Mouse (Mus musculus): ENCODE measurements around the gene Armc2. TPM values are rescaled to one million over a fixed set of nuclear protein-coding genes. Genes with fewer than 3 reads are reported as not detected.

The Armc2 gene
- polyA plus RNA-seq, 1 experiment from 2014 or later, result 3.5 TPM

DNA sequence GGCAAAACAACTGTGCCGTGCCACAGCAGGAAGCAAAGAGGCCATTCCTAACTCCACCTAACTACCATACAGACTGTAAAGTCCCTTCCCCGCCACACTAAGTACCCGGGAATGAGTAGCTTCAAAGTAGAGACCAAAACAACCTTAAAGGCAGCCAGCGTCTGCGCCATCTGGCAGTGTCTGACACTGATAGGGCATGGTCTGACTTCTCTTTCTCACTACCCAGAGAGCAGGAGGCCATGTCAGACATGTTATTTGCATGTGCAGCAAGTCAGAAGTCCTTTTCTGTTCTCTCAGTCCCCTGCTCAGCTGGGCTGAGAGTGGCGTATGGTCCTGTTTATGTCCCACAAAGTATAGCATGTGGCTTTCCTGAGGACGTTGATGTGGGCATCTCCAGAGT lies 23.8 kb upstream of the Armc2 start:
- no peaks in the 10 kb centered on the region for H3K36me3 ChIP-seq
- WGBS, result 63% methylated on average over 7 of the region's 7 CpGs
- no peaks in the 10 kb centered on the region; the same call in 1 of the 2 replicates for H3K27me3 ChIP-seq (ENCODE audit: insufficient read depth, poor library complexity, severe bottlenecking)
- no peak for DNase-seq (ENCODE audit: low spot score)
- no peak overlapping the region for H3K4me3 ChIP-seq
- no peaks in the 10 kb centered on the region for H3K9me3 ChIP-seq
- peak overlapping the region; percentile 23; the same call in 1 of the 2 replicates for H3K27ac ChIP-seq
- peaks cover 30% of the 10 kb centered on the region for H3K4me1 ChIP-seq (replicated peaks)

DNA sequence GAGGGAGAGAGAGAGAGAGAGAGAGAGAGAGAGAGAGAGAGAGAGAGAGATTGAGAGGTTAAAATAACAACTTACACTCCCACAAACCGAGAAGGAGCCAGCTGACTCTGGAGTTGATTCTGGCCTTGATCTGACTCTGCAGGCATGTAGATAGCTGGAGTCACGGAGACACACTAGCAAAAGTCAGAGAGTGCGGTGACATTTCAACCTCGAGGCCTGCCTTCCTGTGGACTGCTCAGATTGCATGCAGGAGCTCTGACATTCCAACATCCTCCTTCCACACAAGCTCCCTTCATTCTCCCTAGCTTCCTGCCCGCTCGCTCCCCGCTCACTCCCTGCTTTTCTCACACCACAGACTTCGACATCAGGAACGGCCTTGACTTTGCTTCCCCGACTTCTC lies 20.3 kb upstream of the Armc2 start:
- peak; percentile 38 for DNase-seq (ENCODE audit: low spot score)
- 51% methylated on average over 10 of the region's 10 CpGs for WGBS
- no peak overlapping the region for H3K4me3 ChIP-seq
- H3K9me3 ChIP-seq, result no peaks in the 10 kb centered on the region
- no peak overlapping the region for H3K27ac ChIP-seq
- H3K27me3 ChIP-seq (ENCODE audit: insufficient read depth, poor library complexity, severe bottlenecking), result peaks cover 14% of the 10 kb centered on the region; the same call in 1 of the 2 replicates
- H3K4me1 ChIP-seq (replicated peaks), result peaks cover 34% of the 10 kb centered on the region
- no peaks in the 10 kb centered on the region for H3K36me3 ChIP-seq

DNA sequence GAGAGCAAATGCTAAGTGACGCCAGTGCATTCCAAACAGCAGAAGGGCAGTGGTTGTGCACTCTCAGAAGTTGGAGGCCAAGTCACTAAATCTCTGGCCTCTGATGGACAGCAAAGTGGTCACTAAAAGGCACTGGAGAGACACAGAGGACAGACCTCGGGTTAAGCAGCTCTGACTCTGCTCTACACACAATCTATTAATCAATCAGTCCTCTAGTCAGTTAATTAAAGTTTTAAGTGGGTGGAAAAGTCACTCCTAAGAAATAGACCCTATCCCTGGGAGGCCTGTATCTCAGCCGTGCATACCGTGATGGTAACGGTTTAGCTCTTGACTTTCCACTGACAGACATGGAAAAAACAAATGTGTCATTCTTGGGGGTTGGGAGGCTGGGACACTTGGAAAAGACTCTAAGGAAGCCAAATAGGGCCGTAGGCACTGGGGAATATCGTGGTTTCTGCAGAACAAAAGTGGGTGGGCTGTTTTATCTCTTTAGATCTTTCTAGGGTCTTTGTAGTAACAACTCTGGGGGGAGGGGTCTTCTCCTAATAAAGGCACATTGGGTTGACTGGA lies 19.1 kb upstream of the Armc2 start:
- no peak overlapping the region for H3K27ac ChIP-seq

DNA sequence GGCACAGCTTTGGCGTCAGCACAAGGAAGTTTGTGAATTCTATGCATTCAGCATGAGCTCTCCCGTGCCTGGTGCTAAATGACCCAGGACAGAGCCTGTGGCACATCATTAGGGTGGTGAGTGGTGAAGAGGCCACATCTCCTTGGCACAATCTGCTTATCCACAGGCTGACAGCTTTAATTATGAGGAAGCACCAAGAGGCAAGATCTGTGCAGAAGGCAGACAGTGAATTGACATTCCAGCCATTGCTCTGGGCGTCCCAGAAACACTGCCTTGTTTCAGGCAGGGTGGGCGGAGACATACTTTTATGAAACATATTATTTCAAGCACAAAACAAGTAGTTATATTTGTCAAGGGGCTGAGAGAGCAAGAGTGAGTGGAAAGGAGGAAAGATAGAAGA lies 18.6 kb upstream of the Armc2 start:
- DNase-seq (ENCODE audit: low spot score), result no peak
- Histone ChIP-seq H3K27me3 (ENCODE audit: insufficient read depth, poor library complexity, severe bottlenecking) (peaks cover 14% of the 10 kb centered on the region; the same call in 1 of the 2 replicates), H3K4me1 (replicated peaks) (peaks cover 20% of the 10 kb centered on the region), H3K4me3 (no peak overlapping the region), H3K36me3 (no peaks in the 10 kb centered on the region), H3K27ac (no peak overlapping the region), H3K9me3 (no peaks in the 10 kb centered on the region)
- WGBS, result 60% methylated on average over 4 of the region's 4 CpGs

More for the DNA sequence above, 19.1 kb upstream of the Armc2 start:
- Histone ChIP-seq H3K9me3 (no peaks in the 10 kb centered on the region), H3K36me3 (no peaks in the 10 kb centered on the region), H3K4me3 (no peak overlapping the region), H3K27me3 (ENCODE audit: insufficient read depth, poor library complexity, severe bottlenecking) (peaks cover 14% of the 10 kb centered on the region; the same call in 1 of the 2 replicates), H3K4me1 (replicated peaks) (peaks cover 25% of the 10 kb centered on the region)
- no peak for DNase-seq (ENCODE audit: low spot score)
- WGBS, result 61% methylated on average over 7 of the region's 7 CpGs

DNA sequence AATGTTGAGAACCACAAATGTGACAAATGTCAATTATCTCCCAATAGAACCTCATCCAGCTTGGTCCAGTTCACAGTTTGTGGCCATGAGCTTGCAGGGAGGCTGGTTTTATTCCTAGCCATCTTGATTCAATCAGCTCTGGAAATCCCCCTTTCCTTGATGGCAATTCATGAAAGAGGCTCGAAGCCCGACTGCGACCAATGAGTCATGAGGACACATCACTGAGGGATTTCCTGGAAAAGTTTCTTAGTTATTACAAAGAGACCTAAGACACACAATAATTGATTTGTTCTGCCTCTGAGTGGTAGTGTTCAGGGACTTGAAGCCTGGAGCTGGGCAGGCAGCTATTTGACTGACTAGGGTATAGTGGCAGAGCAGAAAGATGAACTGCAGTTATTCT lies 15.3 kb upstream of the Armc2 start:
- WGBS, result 41% methylated on average over 3 of the region's 3 CpGs
- no peak overlapping the region for H3K27ac ChIP-seq
- no peak for DNase-seq (ENCODE audit: low spot score)
- no peaks in the 10 kb centered on the region for H3K9me3 ChIP-seq
- peaks cover 19% of the 10 kb centered on the region; the same call in 1 of the 2 replicates for H3K27me3 ChIP-seq (ENCODE audit: insufficient read depth, poor library complexity, severe bottlenecking)
- peaks cover 24% of the 10 kb centered on the region for H3K4me1 ChIP-seq (replicated peaks)
- H3K4me3 ChIP-seq, result no peak overlapping the region
- no peaks in the 10 kb centered on the region for H3K36me3 ChIP-seq

DNA sequence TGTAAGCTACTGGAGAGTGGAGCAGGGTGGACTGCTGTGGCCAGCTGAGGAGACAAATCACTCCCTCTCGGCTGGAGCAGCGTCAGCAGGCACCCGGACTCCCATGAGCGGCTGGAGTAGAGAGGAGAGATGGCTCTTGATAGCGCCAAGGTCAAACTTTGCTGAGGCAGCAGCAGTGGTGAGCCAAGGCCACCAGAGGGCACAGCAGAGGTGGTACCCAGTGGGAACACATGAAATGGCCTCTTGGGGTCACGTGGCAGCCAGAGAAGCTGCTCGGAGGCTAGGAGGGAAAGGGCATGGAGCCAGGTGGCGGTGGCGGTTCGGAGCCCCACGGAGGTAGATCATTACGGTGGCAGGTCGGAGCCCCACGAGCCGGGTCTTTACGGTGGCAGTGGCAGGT lies 12.8 kb upstream of the Armc2 start:
- peaks cover 14% of the 10 kb centered on the region; the same call in 1 of the 2 replicates for H3K27me3 ChIP-seq (ENCODE audit: insufficient read depth, poor library complexity, severe bottlenecking)
- H3K4me1 ChIP-seq (replicated peaks), result peaks cover 10% of the 10 kb centered on the region
- peak overlapping the region; percentile 67 for H3K27ac ChIP-seq
- H3K4me3 ChIP-seq, result peak overlapping the region; percentile 34
- no peaks in the 10 kb centered on the region for H3K9me3 ChIP-seq
- DNase-seq (ENCODE audit: low spot score), result peak; percentile 77
- 16% methylated on average over 16 of the region's 16 CpGs for WGBS
- H3K36me3 ChIP-seq, result no peaks in the 10 kb centered on the region

DNA sequence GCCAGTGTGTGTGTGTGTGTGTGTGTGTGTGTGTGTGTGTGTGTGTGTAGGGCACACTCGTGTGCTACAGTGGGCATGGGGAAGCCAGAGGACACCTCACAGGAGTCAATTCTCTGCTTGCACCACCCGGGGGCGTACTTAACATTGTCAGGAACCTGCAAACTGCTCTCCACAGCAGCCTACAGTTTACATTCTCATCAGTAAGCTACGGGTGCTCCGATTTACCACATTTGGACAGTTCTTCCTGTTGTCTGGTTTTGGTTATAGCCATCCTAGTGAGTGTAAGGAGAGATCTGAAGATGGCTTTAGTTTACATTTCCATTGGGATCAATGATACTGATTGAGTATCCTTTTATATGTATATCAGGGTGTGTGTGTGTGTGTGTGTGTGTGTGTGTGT lies 11.3 kb upstream of the Armc2 start:
- Histone ChIP-seq H3K4me1 (replicated peaks) (peaks cover 10% of the 10 kb centered on the region), H3K27ac (no peak overlapping the region), H3K9me3 (no peaks in the 10 kb centered on the region), H3K36me3 (no peaks in the 10 kb centered on the region), H3K27me3 (ENCODE audit: insufficient read depth, poor library complexity, severe bottlenecking) (peaks cover 13% of the 10 kb centered on the region; the same call in 1 of the 2 replicates), H3K4me3 (no peak overlapping the region)
- no peak for DNase-seq (ENCODE audit: low spot score)
- 74% methylated on average over 5 of the region's 5 CpGs for WGBS

DNA sequence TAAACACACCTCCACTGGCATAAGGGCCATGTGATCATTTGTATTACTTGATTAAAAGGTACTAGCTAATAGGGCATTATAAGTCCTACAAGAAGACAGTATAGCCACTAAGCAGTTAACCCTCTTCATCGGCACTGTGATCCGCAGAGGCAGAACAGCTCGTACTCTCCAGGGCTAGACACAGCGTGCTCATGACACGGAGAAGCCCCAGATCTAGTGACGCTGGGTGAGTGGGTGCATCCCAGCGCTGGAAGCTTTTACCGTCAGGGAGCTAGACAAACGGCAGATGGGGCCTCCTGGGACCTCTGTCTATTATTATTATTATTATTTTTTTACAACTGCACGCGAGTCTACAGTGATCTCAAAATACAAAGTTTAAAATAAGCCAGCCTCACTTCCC lies 9.1 kb upstream of the Armc2 start:
- Histone ChIP-seq H3K4me1 (replicated peaks) (peaks cover 10% of the 10 kb centered on the region), H3K4me3 (no peak overlapping the region), H3K9me3 (no peaks in the 10 kb centered on the region), H3K36me3 (no peaks in the 10 kb centered on the region), H3K27me3 (ENCODE audit: insufficient read depth, poor library complexity, severe bottlenecking) (peaks cover 11% of the 10 kb centered on the region), H3K27ac (no peak overlapping the region)
- 86% methylated on average over 11 of the region's 11 CpGs for WGBS
- no peak for DNase-seq (ENCODE audit: low spot score)

DNA sequence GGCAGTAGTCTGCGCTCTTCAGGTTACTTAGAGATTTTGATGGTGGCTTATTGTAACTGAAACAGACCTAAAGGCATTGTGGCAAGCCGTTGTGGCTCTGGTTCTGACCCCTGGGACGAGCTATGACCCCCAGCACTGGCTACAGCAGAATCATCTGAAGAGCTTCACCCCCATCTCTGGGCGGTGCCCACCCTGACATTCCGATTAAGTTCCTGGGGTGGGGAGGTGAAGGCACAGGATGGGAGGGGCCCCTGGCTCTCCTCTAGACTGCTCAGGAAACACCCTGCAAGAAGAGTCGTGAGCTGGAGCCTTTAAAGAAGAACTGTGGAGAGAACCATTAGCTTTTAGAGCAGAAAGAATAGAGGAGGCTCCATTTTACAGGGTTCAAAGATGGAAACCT lies 6.2 kb upstream of the Armc2 start:
- Histone ChIP-seq H3K27me3 (ENCODE audit: insufficient read depth, poor library complexity, severe bottlenecking) (peaks cover 6% of the 10 kb centered on the region), H3K9me3 (no peaks in the 10 kb centered on the region), H3K4me3 (no peak overlapping the region), H3K4me1 (replicated peaks) (peaks cover 3% of the 10 kb centered on the region; the same call in 1 of the 2 replicates), H3K27ac (no peak overlapping the region), H3K36me3 (no peaks in the 10 kb centered on the region)
- no peak for DNase-seq (ENCODE audit: low spot score)
- WGBS, result 74% methylated on average over 6 of the region's 6 CpGs

DNA sequence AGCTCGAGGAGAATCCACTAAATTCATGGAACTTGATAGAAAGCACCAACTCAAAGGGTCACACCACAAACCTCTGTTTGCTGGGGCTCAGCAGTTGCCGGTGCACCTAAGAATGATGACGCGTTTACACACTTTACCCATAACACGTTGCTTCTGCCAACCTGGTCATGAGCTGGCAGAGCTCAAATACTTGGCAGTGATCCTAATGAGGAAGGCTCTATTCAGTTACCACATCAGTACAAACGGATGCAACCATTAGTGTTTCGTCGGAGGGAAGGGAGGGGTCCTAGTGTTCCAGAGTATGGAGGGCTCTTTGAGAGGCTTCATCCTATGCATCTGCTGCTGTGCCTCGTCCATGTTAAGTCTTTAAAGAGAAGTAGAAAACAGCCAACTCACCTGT lies 3.3 kb upstream of the Armc2 start:
- no peak overlapping the region for H3K27ac ChIP-seq
- H3K9me3 ChIP-seq, result no peaks in the 10 kb centered on the region
- no peak for DNase-seq (ENCODE audit: low spot score)
- peaks cover 12% of the 10 kb centered on the region for H3K4me1 ChIP-seq (replicated peaks)
- peaks cover 28% of the 10 kb centered on the region for H3K27me3 ChIP-seq (ENCODE audit: insufficient read depth, poor library complexity, severe bottlenecking)
- H3K4me3 ChIP-seq, result no peak overlapping the region
- H3K36me3 ChIP-seq, result no peaks in the 10 kb centered on the region
- WGBS, result 88% methylated on average over 9 of the region's 9 CpGs

DNA sequence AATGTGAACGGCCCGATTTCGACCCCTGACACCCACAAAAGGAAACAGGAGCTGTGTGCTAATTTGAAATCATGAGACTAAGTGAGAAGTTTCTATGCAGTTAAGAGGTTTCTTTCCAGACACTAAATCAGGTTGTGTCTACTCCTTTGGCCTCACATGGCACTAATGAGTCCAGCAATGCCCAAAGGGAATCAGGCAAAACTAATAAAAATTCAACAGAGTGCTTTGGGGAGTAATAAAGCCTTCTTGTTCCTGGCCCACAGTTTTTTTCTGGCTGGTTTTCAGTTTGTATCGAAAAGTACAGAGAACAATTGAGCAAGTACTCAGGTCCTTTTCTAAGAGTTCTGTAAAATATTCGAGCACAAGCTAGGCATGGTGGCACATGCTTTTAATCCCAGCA lies 4.2 kb downstream of the Armc2 start:
- peaks cover 31% of the 10 kb centered on the region for H3K27me3 ChIP-seq (ENCODE audit: insufficient read depth, poor library complexity, severe bottlenecking)
- H3K36me3 ChIP-seq, result no peaks in the 10 kb centered on the region
- 84% methylated on average over 5 of the region's 5 CpGs for WGBS
- H3K9me3 ChIP-seq, result no peaks in the 10 kb centered on the region
- DNase-seq (ENCODE audit: low spot score), result no peak
- peaks cover 12% of the 10 kb centered on the region for H3K4me1 ChIP-seq (replicated peaks)
- no peak overlapping the region for H3K4me3 ChIP-seq
- no peak overlapping the region for H3K27ac ChIP-seq

DNA sequence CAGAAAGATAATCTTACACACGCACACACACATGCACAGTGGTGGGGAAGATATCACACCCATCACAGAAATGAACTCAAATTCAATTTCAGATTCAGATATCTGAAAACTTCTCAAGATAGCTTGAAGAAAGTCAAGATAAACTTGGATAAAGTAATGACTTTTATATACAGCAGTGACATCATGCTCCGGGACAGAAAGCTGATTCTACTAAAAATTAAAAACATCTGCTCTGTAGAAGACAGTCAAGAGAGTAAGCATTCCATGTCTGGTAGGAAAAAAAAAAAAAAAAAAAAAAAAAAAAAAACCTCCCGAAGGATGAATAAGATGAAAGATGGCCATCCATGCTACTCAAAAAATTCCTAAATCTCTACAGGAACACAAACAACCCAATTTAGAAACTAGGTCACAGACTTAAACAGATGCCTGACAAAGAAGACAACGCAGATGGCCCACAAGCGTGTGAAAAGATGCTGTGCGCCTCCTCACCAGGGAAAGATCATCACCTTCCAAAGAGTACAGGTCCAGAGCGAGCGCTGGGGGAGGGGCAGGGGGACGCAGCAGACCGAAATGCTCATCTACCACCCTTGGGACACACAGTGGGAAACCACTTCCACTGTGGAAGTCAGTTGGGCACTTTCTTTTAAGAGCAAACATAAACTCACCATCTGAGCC lies 7.3 kb downstream of the Armc2 start:
- WGBS, result 84% methylated on average over 10 of the region's 10 CpGs
- Histone ChIP-seq H3K27me3 (ENCODE audit: insufficient read depth, poor library complexity, severe bottlenecking) (peaks cover 4% of the 10 kb centered on the region), H3K4me3 (no peak overlapping the region), H3K9me3 (no peaks in the 10 kb centered on the region), H3K4me1 (replicated peaks) (no peaks in the 10 kb centered on the region), H3K27ac (no peak overlapping the region), H3K36me3 (no peaks in the 10 kb centered on the region)
- no peak for DNase-seq (ENCODE audit: low spot score)

DNA sequence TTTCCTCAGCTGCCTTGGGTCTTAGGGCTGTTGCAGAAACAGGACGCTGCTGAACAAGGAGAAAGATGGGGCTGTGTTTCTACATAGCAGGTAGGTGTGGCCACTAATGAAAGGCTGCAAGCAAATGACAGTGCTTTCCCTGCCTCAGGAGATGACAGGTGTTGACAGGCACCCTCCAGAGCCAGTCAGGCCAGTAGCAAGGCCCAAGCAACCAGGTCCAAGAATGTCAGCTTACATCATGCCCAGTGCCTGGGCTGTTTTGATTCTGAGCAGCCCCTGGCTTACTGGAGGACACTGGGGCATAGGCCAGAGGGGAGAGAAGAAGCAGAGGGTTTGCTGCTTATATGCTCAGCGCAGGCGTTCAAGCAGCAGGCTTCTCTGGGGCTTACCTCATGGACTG lies 13.0 kb downstream of the Armc2 start:
- Histone ChIP-seq H3K9me3 (no peaks in the 10 kb centered on the region), H3K4me3 (no peak overlapping the region), H3K36me3 (no peaks in the 10 kb centered on the region), H3K27ac (no peak overlapping the region), H3K4me1 (replicated peaks) (peaks cover 6% of the 10 kb centered on the region; the same call in 1 of the 2 replicates), H3K27me3 (ENCODE audit: insufficient read depth, poor library complexity, severe bottlenecking) (no peaks in the 10 kb centered on the region)
- DNase-seq (ENCODE audit: low spot score), result no peak
- 65% methylated on average over 3 of the region's 3 CpGs for WGBS
